Mouse (Mus musculus) cerebellum, adult 2 months (tissue): Measurements from ENCODE around the gene Tpbgl.

ENCODE experiments used
- CTCF ChIP-seq: fragments of 200-500 bp; IDR thresholded peaks from 2 replicates; pipeline ENCODE4 v1.5.1; 2011; ENCODE audit warnings: low read depth, mild to moderate bottlenecking, control low read depth, low read length, moderate library complexity, borderline replicate concordance; ENCODE audit not compliant: insufficient read depth
- POLR2A ChIP-seq: fragments of 200-500 bp; IDR thresholded peaks from 2 replicates; pipeline ENCODE4 v1.6.1; 2011; ENCODE audit warnings: low read length, control low read depth, borderline replicate concordance; ENCODE audit not compliant: insufficient read depth

GRCm38 (mm10) chr7:99644701-99645100 is 17.8 kb upstream of the Tpbgl start:
- no peak for TF ChIP-seq CTCF
- TF ChIP-seq POLR2A: no peak
